Mouse (Mus musculus) liver, adult 2 months (tissue): ENCODE measurements around the gene 5730596B20Rik. TPM values are rescaled to one million over a fixed set of nuclear protein-coding genes. Genes with fewer than 3 reads are reported as not detected.

Source experiments
- DNase-seq: peaks from one replicate; pipeline ENCODE4 v3.0.0-alpha.2; 2011; ENCODE audit warnings: low read depth, low spot score; ENCODE audit errors: extremely low read depth
- H3K27ac ChIP-seq: fragments of 200-500 bp; replicated peaks from 2 replicates; pipeline ENCODE4 v1.5.1; 2012; ENCODE audit warnings: low read depth, mild to moderate bottlenecking, control low read depth, inconsistent platforms, low read length; ENCODE audit not compliant: insufficient read depth
- H3K27me3 ChIP-seq: fragments of 200-500 bp; 2 replicates; pipeline ENCODE4 v1.6.1; 2012; ENCODE audit warnings: mild to moderate bottlenecking, moderate library complexity, low read length, inconsistent platforms; ENCODE audit not compliant: control insufficient read depth, insufficient read depth
- H3K36me3 ChIP-seq: fragments of 200-500 bp; 2 replicates; pipeline ENCODE4 v1.6.1; 2012; ENCODE audit warnings: low read length, inconsistent platforms; ENCODE audit not compliant: control insufficient read depth, insufficient read depth
- H3K4me1 ChIP-seq: fragments of 200-500 bp; 2 replicates; pipeline ENCODE4 v1.6.1; 2011; ENCODE audit warnings: low read length; ENCODE audit not compliant: control insufficient read depth, insufficient read depth
- H3K4me3 ChIP-seq: fragments of 200-500 bp; 2 replicates; pipeline ENCODE4 v1.5.1; 2011; ENCODE audit warnings: low read depth, mild to moderate bottlenecking, control low read depth, low read length, moderate library complexity; ENCODE audit not compliant: insufficient read depth
- H3K79me2 ChIP-seq: fragments of 200-500 bp; 2 replicates; pipeline ENCODE4 v1.6.1; 2012; ENCODE audit warnings: inconsistent platforms, mild to moderate bottlenecking, low read length, moderate library complexity; ENCODE audit not compliant: control insufficient read depth, insufficient read depth
- H3K9ac ChIP-seq: fragments of 200-500 bp; 2 replicates; pipeline ENCODE4 v1.6.1; 2012; ENCODE audit warnings: low read depth, mild to moderate bottlenecking, control low read depth, inconsistent platforms, low read length
- CTCF ChIP-seq: fragments of 200-500 bp; IDR thresholded peaks from 2 replicates; pipeline ENCODE4 v1.5.1; 2011; ENCODE audit warnings: low read depth, low read length, control low read depth
- POLR2A ChIP-seq: fragments of 200-500 bp; IDR thresholded peaks from 2 replicates; pipeline ENCODE4 v1.6.1; 2011; ENCODE audit warnings: low read length, control low read depth; ENCODE audit not compliant: insufficient read depth; ENCODE audit errors: extremely low read depth
- WGBS: fragments of 180-500 bp; shearing (Covaris S2); methylation state at CpG from one replicate; pipeline ENCODE4 v1.1.7; 2018; 5-methylcytosine and 5-hydroxymethylcytosine counted together
- polyA plus RNA-seq: library from polyadenylated mRNA; depleted of rRNA; stranded (reverse); fragments of >200 nt; gene quantifications from 2 replicates; pipeline ENCODE4 v1.2.3, GENCODE M21; 2012
- total RNA-seq: library from RNA; depleted of rRNA; stranded (reverse); fragments of >200 nt; gene quantifications from 2 replicates; pipeline ENCODE4 v1.2.3, GENCODE M21; 2014

The 5730596B20Rik gene
- total and polyA plus RNA-seq, 2 experiments = 0.02 to 0.09 TPM

DNA sequence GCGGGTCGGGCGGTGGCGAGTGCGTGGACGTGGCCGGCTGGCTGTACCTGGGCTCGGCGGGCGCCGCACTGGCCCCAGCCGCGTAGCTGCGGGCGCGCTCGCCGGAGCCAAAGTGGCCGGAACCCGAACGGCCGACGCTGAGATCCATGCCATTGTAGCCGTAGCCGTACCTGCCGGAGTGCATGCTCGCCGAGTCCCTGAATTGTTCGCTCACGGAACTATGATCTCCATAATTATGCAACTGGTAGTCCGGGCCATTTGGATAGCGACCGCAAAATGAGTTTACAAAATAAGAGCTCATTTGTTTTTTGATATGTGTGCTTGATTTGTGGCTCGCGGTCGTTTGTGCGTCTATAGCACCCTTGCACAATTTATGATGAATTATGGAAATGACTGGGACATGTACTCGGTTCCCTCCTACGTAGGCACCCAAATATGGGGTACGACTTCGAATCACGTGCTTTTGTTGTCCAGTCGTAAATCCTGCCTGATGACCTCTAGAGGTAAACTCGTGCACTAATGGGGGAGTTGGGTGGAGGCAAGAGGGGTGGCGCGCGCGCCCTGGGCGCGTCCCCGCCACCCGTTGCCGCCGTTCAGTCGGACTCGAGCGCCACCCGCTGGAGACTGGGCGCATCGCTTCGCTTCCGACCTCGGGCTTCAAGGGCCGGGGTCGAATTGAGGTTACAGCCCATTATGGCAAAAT is 26.9 kb downstream of the 5730596B20Rik start, which contains the start of gene Hoxa5:
Gene Hoxa5, minus strand, starts transcription at position 538 of the 703 bp plus-strand sequence.
- H3K36me3 ChIP-seq = no peaks in the 10 kb centered on the region
- H3K27me3 ChIP-seq = peaks cover 36% of the 10 kb centered on the region
- no peaks in the 10 kb centered on the region; the same call in 1 of the 2 replicates for H3K4me1 ChIP-seq
- TF ChIP-seq POLR2A (no peak), CTCF (peak; percentile 82)
- peak within 1 kb of the TSS; percentile 26 for H3K27ac ChIP-seq
- H3K4me3 ChIP-seq = peak within 1 kb of the TSS; percentile 60
- H3K79me2 ChIP-seq = no peaks in the 10 kb centered on the region
- 4% methylated on average over 65 of the region's 65 CpGs for WGBS
- peak; percentile 43 for DNase-seq
- H3K9ac ChIP-seq = peak within 1 kb of the TSS; percentile 74

DNA sequence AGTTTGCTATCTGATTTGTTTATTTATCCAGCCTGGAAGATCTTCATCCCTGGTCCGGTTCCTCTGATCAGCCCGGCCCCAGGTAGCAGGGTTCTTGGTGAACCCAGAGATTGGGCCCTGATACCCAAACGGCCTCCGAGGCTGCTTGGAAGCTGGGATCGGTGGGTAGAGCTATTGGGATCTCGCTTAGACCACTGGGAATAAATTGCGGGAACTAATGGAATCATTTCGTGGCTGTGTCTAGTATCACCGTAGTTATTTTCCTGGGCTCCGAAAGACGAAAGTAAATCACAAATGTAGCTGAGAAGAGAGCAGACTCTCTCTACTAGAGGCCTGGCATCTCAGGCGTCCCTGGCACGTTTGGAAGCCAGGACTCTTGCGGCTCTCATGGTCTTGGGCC is 27.9 kb downstream of the 5730596B20Rik start:
- Histone ChIP-seq H3K9ac (no peak overlapping the region), H3K79me2 (no peaks in the 10 kb centered on the region), H3K4me1 (no peaks in the 10 kb centered on the region; the same call in 1 of the 2 replicates), H3K4me3 (no peak overlapping the region), H3K27me3 (peaks cover 36% of the 10 kb centered on the region), H3K36me3 (no peaks in the 10 kb centered on the region), H3K27ac (no peak overlapping the region)
- DNase-seq = no peak
- no peak for TF ChIP-seq POLR2A
- no peak for TF ChIP-seq CTCF
- 25% methylated on average over 14 of the region's 14 CpGs for WGBS

DNA sequence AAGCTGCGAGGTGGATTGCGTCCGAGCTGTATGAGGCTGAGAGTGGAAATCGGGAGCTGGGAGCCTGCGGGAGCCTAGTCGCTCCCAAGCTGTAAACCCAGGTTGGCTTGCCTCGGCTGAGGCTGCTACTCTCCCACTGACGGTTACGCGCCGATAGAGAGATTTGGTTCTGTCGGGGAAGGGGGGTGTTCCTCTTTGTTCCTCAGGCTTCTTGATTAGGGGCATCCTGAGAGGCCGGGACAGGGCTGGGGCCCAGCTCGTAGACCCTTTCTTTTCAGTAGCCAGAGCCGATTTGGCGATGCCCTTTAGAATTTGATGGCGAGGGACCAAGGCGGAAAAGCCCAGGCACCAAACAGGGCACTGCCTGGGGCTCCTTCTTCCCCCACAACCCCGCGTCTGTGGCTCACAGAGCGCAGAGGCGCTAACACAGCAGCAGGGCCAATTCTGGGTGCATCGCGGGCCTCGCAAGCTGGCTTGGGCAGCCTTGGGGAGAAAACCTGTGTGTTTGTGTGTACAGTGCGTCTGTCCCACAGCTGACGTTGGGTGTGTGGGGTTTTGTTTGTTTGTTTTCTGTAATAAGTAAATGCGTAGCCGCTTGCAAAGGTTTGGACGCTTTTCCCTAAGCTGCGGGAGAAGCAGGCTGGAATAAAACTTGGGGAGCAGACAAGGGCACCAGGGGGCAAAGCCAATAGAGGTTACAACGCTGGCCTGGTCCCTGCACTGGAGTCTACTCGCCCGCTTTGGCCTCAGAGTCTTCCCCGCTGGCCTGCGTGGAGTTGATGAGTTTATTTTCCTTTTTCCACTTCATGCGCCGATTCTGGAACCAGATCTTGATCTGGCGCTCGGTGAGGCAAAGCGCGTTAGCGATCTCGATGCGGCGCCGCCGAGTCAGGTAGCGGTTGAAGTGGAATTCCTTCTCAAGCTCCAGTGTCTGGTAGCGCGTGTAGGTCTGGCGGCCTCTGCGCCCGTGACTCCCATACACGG is 28.6 kb downstream of the 5730596B20Rik start:
- no peak for TF ChIP-seq POLR2A
- TF ChIP-seq CTCF = no peak
- no peak overlapping the region for H3K9ac ChIP-seq
- H3K4me3 ChIP-seq = no peak overlapping the region
- H3K79me2 ChIP-seq = no peaks in the 10 kb centered on the region
- 21% methylated on average over 55 of the region's 55 CpGs for WGBS
- DNase-seq = no peak
- H3K4me1 ChIP-seq = no peaks in the 10 kb centered on the region; the same call in 1 of the 2 replicates
- H3K36me3 ChIP-seq = no peaks in the 10 kb centered on the region
- H3K27me3 ChIP-seq = peaks cover 37% of the 10 kb centered on the region
- H3K27ac ChIP-seq = no peak overlapping the region

DNA sequence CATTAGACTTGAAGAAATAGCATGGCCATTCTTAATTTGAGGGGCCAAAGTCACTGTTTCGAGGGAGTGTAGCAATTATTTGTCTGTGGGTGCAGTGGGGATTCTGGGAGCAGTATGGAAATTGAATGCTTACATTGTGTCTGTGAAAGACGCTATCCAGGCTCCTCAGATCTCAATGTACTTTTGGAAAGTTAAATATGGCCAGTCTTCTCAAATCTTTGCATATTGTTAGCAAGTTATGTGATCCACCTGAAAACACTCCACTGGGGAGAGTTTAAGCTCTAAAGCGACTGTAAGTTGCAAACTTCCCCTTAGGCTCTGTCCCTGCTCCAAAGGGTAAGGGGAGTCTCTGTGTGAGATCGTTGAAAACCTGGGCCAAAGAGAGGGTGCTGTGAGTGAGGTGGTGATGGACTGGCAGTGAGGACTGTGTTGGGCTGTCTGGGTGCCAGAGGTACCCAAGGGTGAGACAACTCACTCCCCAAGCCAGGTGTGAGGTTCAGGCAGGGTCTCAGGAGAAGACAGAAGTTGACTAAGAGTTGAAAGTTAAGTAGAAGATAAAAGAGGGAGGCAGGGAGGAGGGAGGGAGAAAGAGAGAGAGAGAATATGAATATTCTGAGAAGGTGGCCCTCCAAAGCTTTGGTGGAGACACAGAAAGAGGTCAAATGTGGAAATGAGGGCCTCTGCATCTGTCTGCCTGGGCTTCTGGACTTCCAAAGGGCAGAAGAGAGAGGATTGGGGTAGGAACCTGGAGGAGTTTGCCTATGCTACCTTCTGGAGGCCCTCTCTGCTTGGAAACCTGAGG is 29.8 kb downstream of the 5730596B20Rik start:
- Histone ChIP-seq H3K27me3 (peaks cover 47% of the 10 kb centered on the region), H3K36me3 (no peaks in the 10 kb centered on the region), H3K4me3 (no peak overlapping the region), H3K79me2 (no peaks in the 10 kb centered on the region), H3K27ac (no peak overlapping the region), H3K4me1 (no peaks in the 10 kb centered on the region; the same call in 1 of the 2 replicates), H3K9ac (no peak overlapping the region)
- TF ChIP-seq POLR2A (no peak), CTCF (no peak)
- no peak for DNase-seq
- WGBS = 28% methylated on average over 4 of the region's 4 CpGs

DNA sequence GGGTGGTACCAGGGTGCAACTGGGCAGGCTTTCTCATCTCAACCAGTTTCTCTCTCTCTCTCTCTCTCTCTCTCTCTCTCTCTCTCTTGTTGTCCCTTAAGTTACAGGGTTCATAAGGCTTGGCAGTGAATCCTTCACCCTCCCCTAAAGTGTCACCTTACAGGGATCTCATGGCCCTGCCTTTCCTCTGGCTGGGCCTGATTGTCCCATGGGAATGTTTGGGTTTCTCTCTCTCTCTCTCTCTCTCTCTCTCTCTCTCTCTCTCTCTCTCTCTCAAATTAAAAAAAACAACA is 30.3 kb downstream of the 5730596B20Rik start:
- H3K36me3 ChIP-seq = no peaks in the 10 kb centered on the region
- H3K27ac ChIP-seq = no peak overlapping the region
- no peaks in the 10 kb centered on the region; the same call in 1 of the 2 replicates for H3K4me1 ChIP-seq
- no peaks in the 10 kb centered on the region for H3K79me2 ChIP-seq
- TF ChIP-seq POLR2A = no peak
- TF ChIP-seq CTCF = no peak
- DNase-seq = no peak
- H3K9ac ChIP-seq = no peak overlapping the region
- H3K27me3 ChIP-seq = peaks cover 48% of the 10 kb centered on the region
- no peak overlapping the region for H3K4me3 ChIP-seq
